Mouse (Mus musculus): ENCODE measurements at regions not wholly inside any gene's neighbourhood (a gene's known extent, or its start where the extent isn't known, plus 50 kb on each side); places are given as distances from the start of the nearest gene placed in this dataset.

DNA sequence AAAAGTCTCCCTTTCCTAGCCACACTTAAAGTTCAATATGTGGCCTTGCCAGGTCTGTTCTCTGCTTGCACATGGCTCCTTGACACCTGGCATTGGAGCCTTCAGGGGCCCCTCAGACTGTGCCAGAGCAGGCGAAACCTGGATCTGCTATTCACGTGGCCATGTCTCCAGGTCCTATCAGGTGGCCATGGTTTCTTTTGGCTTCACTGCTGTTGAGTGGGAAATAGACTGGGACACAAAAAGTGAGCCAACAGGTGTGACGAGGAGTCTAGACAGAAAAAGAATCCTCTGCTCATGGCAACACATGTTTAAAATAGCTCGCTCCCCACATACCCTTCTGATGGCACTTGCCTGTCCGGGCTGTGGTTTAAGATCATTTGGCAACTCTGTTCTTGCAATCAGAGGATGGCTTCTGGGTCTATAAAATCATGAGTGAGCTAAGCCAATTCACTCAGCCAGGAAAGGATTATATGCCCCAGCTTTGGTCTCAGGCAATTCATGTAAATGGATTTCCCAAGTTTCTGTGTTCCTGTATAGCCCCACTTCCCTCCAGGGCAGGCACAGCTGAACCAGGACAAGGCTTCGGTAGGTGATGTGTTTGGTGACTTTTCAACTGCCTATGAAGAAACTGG lies 309.0 kb upstream of the Slc30a5 start:
- H3K36me3 ChIP-seq (ENCODE audit: control insufficient read depth, insufficient read depth, low read length) = no peaks in the 10 kb centered on the region
- WGBS = 89% methylated on average over 6 of the region's 6 CpGs
- no peak overlapping the region for H3K4me3 ChIP-seq (ENCODE audit: insufficient read depth, low read depth, low read length)
- no peaks in the 10 kb centered on the region for H3K4me1 ChIP-seq (ENCODE audit: control insufficient read depth, insufficient read depth, low read length)
- no peak for TF ChIP-seq POLR2A (IDR thresholded peaks at IDR 0.05; ENCODE audit: low read depth, low read length)
- TF ChIP-seq CTCF (conservative IDR thresholded peaks at IDR 0.05; ENCODE audit: insufficient read depth, insufficient read length, low read depth, low read length) = no peak
- no peak for DNase-seq
- no peaks in the 10 kb centered on the region for H3K27me3 ChIP-seq (replicated peaks; ENCODE audit: control insufficient read depth, insufficient read depth, low read length)
- no peak overlapping the region for H3K27ac ChIP-seq (ENCODE audit: insufficient read depth, low read depth, low read length)

- Histone ChIP-seq H3K27ac (ENCODE audit: insufficient read depth, low read depth, low read length) (no peak overlapping the region), H3K27me3 (replicated peaks; ENCODE audit: control insufficient read depth, insufficient read depth, low read length) (no peaks in the 10 kb centered on the region), H3K4me1 (ENCODE audit: control insufficient read depth, insufficient read depth, low read length) (no peaks in the 10 kb centered on the region), H3K36me3 (ENCODE audit: control insufficient read depth, insufficient read depth, low read length) (no peaks in the 10 kb centered on the region), H3K4me3 (ENCODE audit: insufficient read depth, low read depth, low read length) (no peak overlapping the region)
- TF ChIP-seq CTCF (conservative IDR thresholded peaks at IDR 0.05; ENCODE audit: insufficient read depth, insufficient read length, low read depth, low read length) = no peak
- no peak for TF ChIP-seq POLR2A (IDR thresholded peaks at IDR 0.05; ENCODE audit: low read depth, low read length)
- no peak for DNase-seq
- WGBS = 71% methylated on average over 3 of the region's 3 CpGs
Measured at GRCm38 (mm10) chr13:101129466-101129865, 296.2 kb upstream of the Slc30a5 start.

GRCm38 (mm10) chr13:101127808-101128207 lies 294.6 kb upstream of the Slc30a5 start:
- TF ChIP-seq POLR2A (IDR thresholded peaks at IDR 0.05; ENCODE audit: low read depth, low read length) = no peak
- TF ChIP-seq CTCF (conservative IDR thresholded peaks at IDR 0.05; ENCODE audit: insufficient read depth, insufficient read length, low read depth, low read length) = no peak
- H3K27ac ChIP-seq (ENCODE audit: insufficient read depth, low read depth, low read length) = no peak overlapping the region
- H3K27me3 ChIP-seq (replicated peaks; ENCODE audit: control insufficient read depth, insufficient read depth, low read length) = no peaks in the 10 kb centered on the region
- no peak for DNase-seq
- H3K4me3 ChIP-seq (ENCODE audit: insufficient read depth, low read depth, low read length) = no peak overlapping the region
- no peaks in the 10 kb centered on the region for H3K4me1 ChIP-seq (ENCODE audit: control insufficient read depth, insufficient read depth, low read length)
- 77% methylated on average over 2 of the region's 2 CpGs for WGBS
- no peaks in the 10 kb centered on the region for H3K36me3 ChIP-seq (ENCODE audit: control insufficient read depth, insufficient read depth, low read length)

DNA sequence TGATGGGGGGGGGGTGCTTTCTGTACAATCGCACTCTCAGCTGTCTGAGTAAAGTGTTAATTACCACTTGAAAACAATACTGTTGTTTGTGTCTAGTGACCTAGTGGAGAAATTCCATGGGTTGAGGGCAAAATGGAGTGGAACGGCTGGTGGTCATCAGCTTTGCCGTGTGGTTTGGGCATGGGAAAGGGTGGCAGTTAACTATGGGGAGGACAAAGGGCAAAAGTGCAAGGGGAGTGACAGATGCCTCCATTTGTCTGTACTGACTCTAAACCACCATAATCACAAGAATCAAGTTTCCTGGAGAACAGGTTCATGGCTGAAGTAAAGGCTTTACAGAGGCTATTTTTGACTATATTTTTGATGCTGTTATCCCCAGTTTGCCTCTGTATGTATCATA lies 294.0 kb upstream of the Slc30a5 start:
- TF ChIP-seq POLR2A (IDR thresholded peaks at IDR 0.05; ENCODE audit: low read depth, low read length) = no peak
- no peak overlapping the region for H3K4me3 ChIP-seq (ENCODE audit: insufficient read depth, low read depth, low read length)
- H3K27me3 ChIP-seq (replicated peaks; ENCODE audit: control insufficient read depth, insufficient read depth, low read length) = no peaks in the 10 kb centered on the region
- 63% methylated on average over 3 of the region's 3 CpGs for WGBS
- no peak overlapping the region for H3K27ac ChIP-seq (ENCODE audit: insufficient read depth, low read depth, low read length)
- no peaks in the 10 kb centered on the region for H3K4me1 ChIP-seq (ENCODE audit: control insufficient read depth, insufficient read depth, low read length)
- H3K36me3 ChIP-seq (ENCODE audit: control insufficient read depth, insufficient read depth, low read length) = no peaks in the 10 kb centered on the region
- no peak for DNase-seq

- Histone ChIP-seq H3K4me1 (ENCODE audit: control insufficient read depth, insufficient read depth, low read length) (no peaks in the 10 kb centered on the region), H3K27ac (ENCODE audit: insufficient read depth, low read depth, low read length) (no peak overlapping the region), H3K4me3 (ENCODE audit: insufficient read depth, low read depth, low read length) (no peak overlapping the region), H3K27me3 (replicated peaks; ENCODE audit: control insufficient read depth, insufficient read depth, low read length) (no peaks in the 10 kb centered on the region), H3K36me3 (ENCODE audit: control insufficient read depth, insufficient read depth, low read length) (no peaks in the 10 kb centered on the region)
- no peak for DNase-seq
- whole genome bisulfite sequencing = 81% methylated on average over 2 of the region's 2 CpGs
- no peak for TF ChIP-seq POLR2A (IDR thresholded peaks at IDR 0.05; ENCODE audit: low read depth, low read length)
Measured at GRCm38 (mm10) chr13:101117311-101117710, 284.1 kb upstream of the Slc30a5 start.

GRCm38 (mm10) chr13:101115296-101115695 lies 282.1 kb upstream of the Slc30a5 start:
- Histone ChIP-seq H3K36me3 (ENCODE audit: control insufficient read depth, insufficient read depth, low read length) (no peaks in the 10 kb centered on the region), H3K27me3 (replicated peaks; ENCODE audit: control insufficient read depth, insufficient read depth, low read length) (no peaks in the 10 kb centered on the region), H3K4me1 (ENCODE audit: control insufficient read depth, insufficient read depth, low read length) (no peaks in the 10 kb centered on the region), H3K4me3 (ENCODE audit: insufficient read depth, low read depth, low read length) (no peak overlapping the region), H3K27ac (ENCODE audit: insufficient read depth, low read depth, low read length) (no peak overlapping the region)
- no peak for DNase-seq
- 67% methylated on average over 5 of the region's 5 CpGs for WGBS
- TF ChIP-seq POLR2A (IDR thresholded peaks at IDR 0.05; ENCODE audit: low read depth, low read length) = no peak
- no peak for TF ChIP-seq CTCF (conservative IDR thresholded peaks at IDR 0.05; ENCODE audit: insufficient read depth, insufficient read length, low read depth, low read length)

DNA sequence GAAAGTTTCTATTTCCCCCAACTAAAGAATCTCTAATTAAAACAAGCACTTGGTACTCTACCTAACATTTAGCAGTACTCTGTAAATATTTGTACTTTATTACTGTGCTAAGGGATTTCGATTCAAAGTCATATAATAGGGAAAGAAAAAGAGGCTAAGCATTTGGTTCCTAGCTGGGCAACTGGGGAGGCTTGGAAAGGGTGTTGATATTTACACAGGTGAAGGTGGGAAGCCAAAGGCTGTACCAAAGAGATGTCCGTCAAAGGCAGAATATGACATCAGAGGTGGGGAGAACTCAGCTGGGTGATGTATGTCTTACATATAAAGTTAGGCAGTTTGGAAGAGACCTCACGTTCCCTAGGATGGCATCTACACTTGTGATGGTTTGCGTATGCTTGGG lies 278.9 kb upstream of the Slc30a5 start:
- H3K4me3 ChIP-seq (ENCODE audit: insufficient read depth, low read depth, low read length) = no peak overlapping the region
- no peaks in the 10 kb centered on the region for H3K36me3 ChIP-seq (ENCODE audit: control insufficient read depth, insufficient read depth, low read length)
- 74% methylated on average over 4 of the region's 4 CpGs for WGBS
- no peak overlapping the region for H3K27ac ChIP-seq (ENCODE audit: insufficient read depth, low read depth, low read length)
- TF ChIP-seq CTCF (conservative IDR thresholded peaks at IDR 0.05; ENCODE audit: insufficient read depth, insufficient read length, low read depth, low read length) (no peak), POLR2A (IDR thresholded peaks at IDR 0.05; ENCODE audit: low read depth, low read length) (no peak)
- no peaks in the 10 kb centered on the region for H3K4me1 ChIP-seq (ENCODE audit: control insufficient read depth, insufficient read depth, low read length)
- no peak for DNase-seq
- no peaks in the 10 kb centered on the region for H3K27me3 ChIP-seq (replicated peaks; ENCODE audit: control insufficient read depth, insufficient read depth, low read length)

DNA sequence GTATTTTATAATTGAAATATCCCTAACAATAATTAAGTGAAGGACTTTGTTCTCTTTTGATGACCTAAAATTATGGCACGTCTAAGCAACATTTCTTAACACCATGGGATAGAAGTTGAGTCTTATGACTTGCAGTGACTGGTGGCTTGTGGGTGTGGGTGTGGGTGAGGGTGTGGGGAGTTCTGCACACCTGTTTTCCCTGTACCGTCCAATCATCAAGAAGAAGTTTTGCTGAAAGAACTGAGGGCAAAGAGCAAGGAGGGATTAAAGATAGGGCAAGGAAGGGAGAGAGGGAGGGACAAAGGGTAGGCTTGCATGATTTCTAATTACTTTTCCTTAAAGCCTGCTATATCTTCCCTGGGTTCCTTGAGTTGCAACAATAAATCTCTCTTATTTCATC lies 278.5 kb upstream of the Slc30a5 start:
- Histone ChIP-seq H3K27me3 (replicated peaks; ENCODE audit: control insufficient read depth, insufficient read depth, low read length) (no peaks in the 10 kb centered on the region), H3K36me3 (ENCODE audit: control insufficient read depth, insufficient read depth, low read length) (no peaks in the 10 kb centered on the region), H3K4me1 (ENCODE audit: control insufficient read depth, insufficient read depth, low read length) (no peaks in the 10 kb centered on the region), H3K27ac (ENCODE audit: insufficient read depth, low read depth, low read length) (no peak overlapping the region), H3K4me3 (ENCODE audit: insufficient read depth, low read depth, low read length) (no peak overlapping the region)
- DNase-seq = no peak
- TF ChIP-seq CTCF (conservative IDR thresholded peaks at IDR 0.05; ENCODE audit: insufficient read depth, insufficient read length, low read depth, low read length) (no peak), POLR2A (IDR thresholded peaks at IDR 0.05; ENCODE audit: low read depth, low read length) (no peak)
- WGBS = 69% methylated on average over 2 of the region's 2 CpGs
